Mouse (Mus musculus): ENCODE measurements around the gene Id2. TPM values are rescaled to one million over a fixed set of nuclear protein-coding genes. Genes with fewer than 3 reads are reported as not detected.

Gene Id2
- polyA plus RNA-seq, 1 experiment from 2014 or later: 127 TPM

Other genes with a start within 250 kb of the Id2 start
- gene Kidins220, start 122.2 kb downstream of the Id2 start, polyA plus RNA-seq (2015; fragmentation: Nextera tagmentation; extraction: Ambion mirVana): 7.8 and 8.7 TPM in 2 replicates

Data from liver, embryonic 16.5 days (tissue).